Comparison of ENCODE assay signal across 9 mouse cellular contexts in genomic region chr10:117149241-117149640, GRCm38 (mm10). TPM values are rescaled to one million over a fixed set of nuclear protein-coding genes. Genes with fewer than 3 reads are reported as not detected.
DNase-seq lines count a peak whose midpoint lies in the region; ATAC-seq and TF ChIP-seq lines count a peak whose summit lies in the region.
"Had no signal": no experiment of that assay in that cellular context is flagged by ENCODE, and none has a peak within 500 bp of the region (broad histone marks: within the 10 kb centered on the region; RNA-seq: fewer than 3 reads in every experiment).

No protein-coding gene starts in this region.

- TF ChIP-seq CTCF in kidney, adult 2 months (conservative IDR thresholded peaks at IDR 0.05; ENCODE audit: insufficient read depth, insufficient read length, low read depth, low read length): no peak

- no peak for DNase-seq in kidney, adult 2 months
- no peak for DNase-seq in embryonic facial prominence, embryonic 10.5 days (ENCODE audit: low spot score)
- DNase-seq in hindbrain, embryonic 14.5 days (ENCODE audit: low spot score): no peak
- DNase-seq in ovary, postnatal 14 days (ENCODE audit: low spot score): no peak
- no peak for DNase-seq in frontal cortex, postnatal 14 days (ENCODE audit: low spot score in 2 of 2)
- no peak for DNase-seq in spleen, postnatal 14 days (ENCODE audit: low spot score in 2 of 2)

- peak overlapping the region; percentile 83 for H3K4me2 ChIP-seq in kidney, embryonic 14.5 days (replicated peaks; ENCODE audit: low read depth, low read length)
- peak overlapping the region; percentile 77 for H3K4me2 ChIP-seq in hindbrain, embryonic 14.5 days (replicated peaks)
- peak overlapping the region; percentile 79 for H3K4me2 ChIP-seq in midbrain, embryonic 12.5 days (replicated peaks)

- WGBS in kidney, embryonic 14.5 days: 17% methylated on average over 7 of the region's 7 CpGs
- 29% methylated on average over 7 of the region's 7 CpGs for WGBS in kidney, adult 2 months
- WGBS in embryonic facial prominence, embryonic 10.5 days: 14% methylated on average over 7 of the region's 7 CpGs
- 16% methylated on average over 7 of the region's 7 CpGs for WGBS in hindbrain, embryonic 14.5 days
- WGBS in midbrain, embryonic 12.5 days: 12% methylated on average over 7 of the region's 7 CpGs

- H3K27me3 ChIP-seq in kidney, embryonic 14.5 days (ENCODE audit: control insufficient read depth, insufficient read depth, low read length): no peaks in the 10 kb centered on the region
- no peaks in the 10 kb centered on the region for H3K27me3 ChIP-seq in kidney, adult 2 months (replicated peaks; ENCODE audit: control insufficient read depth, insufficient read depth, low read length)
- peaks cover 12% of the 10 kb centered on the region for H3K27me3 ChIP-seq in embryonic facial prominence, embryonic 10.5 days (replicated peaks; ENCODE audit: low read depth, poor library complexity, severe bottlenecking)
- peaks cover 10% of the 10 kb centered on the region; the same call in 1 of the 2 replicates for H3K27me3 ChIP-seq in hindbrain, embryonic 14.5 days (ENCODE audit: control insufficient read depth, insufficient read depth, low read length)
- peaks cover 14% of the 10 kb centered on the region for H3K27me3 ChIP-seq in midbrain, embryonic 12.5 days
- H3K27me3 ChIP-seq: Patski had no signal

- no peaks in the 10 kb centered on the region for H3K9me3 ChIP-seq in kidney, embryonic 14.5 days (ENCODE audit: control insufficient read depth, low read length)
- H3K9me3 ChIP-seq in embryonic facial prominence, embryonic 10.5 days: no peaks in the 10 kb centered on the region
- no peaks in the 10 kb centered on the region for H3K9me3 ChIP-seq in hindbrain, embryonic 14.5 days (ENCODE audit: control insufficient read depth, low read length)
- no peaks in the 10 kb centered on the region for H3K9me3 ChIP-seq in midbrain, embryonic 12.5 days

- TF ChIP-seq POLR2A in kidney, adult 2 months (IDR thresholded peaks at IDR 0.05; ENCODE audit: low read depth, low read length): no peak

- H3K27ac ChIP-seq in kidney, embryonic 14.5 days (ENCODE audit: low read depth, low read length): no peak overlapping the region
- H3K27ac ChIP-seq in kidney, adult 2 months (ENCODE audit: insufficient read depth, low read depth, low read length): no peak overlapping the region; the same call in 1 of the 2 replicates
- H3K27ac ChIP-seq in embryonic facial prominence, embryonic 10.5 days (replicated peaks): no peak overlapping the region; the same call in 1 of the 2 replicates
- H3K27ac ChIP-seq in hindbrain, embryonic 14.5 days: no peak overlapping the region
- H3K27ac ChIP-seq in midbrain, embryonic 12.5 days (replicated peaks): 0 out of 2 replicates have a peak overlapping the region, but pooled peaks have one; percentile 22

- no peaks in the 10 kb centered on the region for H3K36me3 ChIP-seq in kidney, embryonic 14.5 days (ENCODE audit: control insufficient read depth, insufficient read depth, low read length)
- H3K36me3 ChIP-seq in kidney, adult 2 months (ENCODE audit: control insufficient read depth, insufficient read depth, low read length): no peaks in the 10 kb centered on the region
- no peaks in the 10 kb centered on the region for H3K36me3 ChIP-seq in embryonic facial prominence, embryonic 10.5 days (replicated peaks)
- H3K36me3 ChIP-seq in hindbrain, embryonic 14.5 days (replicated peaks; ENCODE audit: control insufficient read depth, insufficient read depth): no peaks in the 10 kb centered on the region
- H3K36me3 ChIP-seq in midbrain, embryonic 12.5 days: no peaks in the 10 kb centered on the region

- peak overlapping the region; percentile 94; the same call in 1 of the 2 replicates for H3K9ac ChIP-seq in kidney, embryonic 14.5 days (ENCODE audit: low read depth, low read length)
- H3K9ac ChIP-seq in hindbrain, embryonic 14.5 days: peak overlapping the region; percentile 96; the same call in 1 of the 2 replicates
- 0 out of 2 replicates have a peak overlapping the region, but pooled peaks have one; percentile 97 for H3K9ac ChIP-seq in midbrain, embryonic 12.5 days (replicated peaks)

- H3K4me3 ChIP-seq in kidney, embryonic 14.5 days (ENCODE audit: low read length): peak overlapping the region; percentile 97
- no peak overlapping the region for H3K4me3 ChIP-seq in kidney, adult 2 months (ENCODE audit: insufficient read depth, low read depth, low read length)
- H3K4me3 ChIP-seq in embryonic facial prominence, embryonic 10.5 days: peak overlapping the region; percentile 98
- peak overlapping the region; percentile 98 for H3K4me3 ChIP-seq in hindbrain, embryonic 14.5 days (replicated peaks; ENCODE audit: low read length)
- peak overlapping the region; percentile 99 for H3K4me3 ChIP-seq in midbrain, embryonic 12.5 days

- no peak for ATAC-seq in kidney, embryonic 14.5 days (ENCODE audit: low FRiP score, low TSS enrichment)
- ATAC-seq in hindbrain, embryonic 14.5 days (ENCODE audit: low FRiP score): no peak
- no peak for ATAC-seq in midbrain, embryonic 12.5 days (ENCODE audit: low FRiP score, low read depth)

- H3K4me1 ChIP-seq in kidney, embryonic 14.5 days (ENCODE audit: control insufficient read depth, insufficient read depth, low read length): peaks cover 33% of the 10 kb centered on the region
- H3K4me1 ChIP-seq in kidney, adult 2 months (ENCODE audit: control insufficient read depth, insufficient read depth, low read length): peaks cover 20% of the 10 kb centered on the region
- peaks cover 52% of the 10 kb centered on the region for H3K4me1 ChIP-seq in embryonic facial prominence, embryonic 10.5 days
- H3K4me1 ChIP-seq in hindbrain, embryonic 14.5 days (replicated peaks; ENCODE audit: control insufficient read depth, insufficient read depth, low read length): peaks cover 27% of the 10 kb centered on the region
- peaks cover 36% of the 10 kb centered on the region for H3K4me1 ChIP-seq in midbrain, embryonic 12.5 days

RNA-seq across cellular contexts. Expression of gene Frs2, which starts 0.9 kb away (rescaled TPM):
- 25.4 and 28.0 TPM in 2 replicates for polyA plus RNA-seq in kidney, embryonic 14.5 days (2014; fragmentation: Nextera tagmentation; extraction: Ambion mirVana)
- polyA plus RNA-seq in kidney, adult 2 months (2012; rRNA removed): 13.0 and 13.2 TPM in 2 replicates
- 20.4 and 21.6 TPM in 2 replicates for polyA plus RNA-seq in embryonic facial prominence, embryonic 10.5 days (2016; fragmentation: Nextera tagmentation; extraction: Ambion mirVana)
- 27.0 and 32.2 TPM in 2 replicates for polyA plus RNA-seq in hindbrain, embryonic 14.5 days (2014; fragmentation: Nextera tagmentation; extraction: Ambion mirVana)
- 23.2 and 25.7 TPM in 2 replicates for polyA plus RNA-seq in midbrain, embryonic 12.5 days (2016; fragmentation: Nextera tagmentation; extraction: Ambion mirVana)
